Mouse (Mus musculus): ENCODE measurements at regions not wholly inside any gene's neighbourhood (a gene's known extent, or its start where the extent isn't known, plus 50 kb on each side); places are given as distances from the start of the nearest gene placed in this dataset.
A peak's percentile ranks its signal among the peaks of the same experiment; 100 is the strongest.

GRCm38 (mm10) chr7:70424231-70424620 lies 57.7 kb upstream of the Nr2f2 start:
- Histone ChIP-seq H3K27me3 (replicated peaks; ENCODE audit: control insufficient read depth, insufficient read depth, low read length) (no peaks in the 10 kb centered on the region), H3K27ac (ENCODE audit: low read depth, low read length) (no peak overlapping the region), H3K4me2 (ENCODE audit: low read length) (no peak overlapping the region), H3K4me3 (ENCODE audit: low read length) (no peak overlapping the region), H3K4me1 (ENCODE audit: control insufficient read depth, insufficient read depth, low read depth, low read length) (no peaks in the 10 kb centered on the region), H3K9me3 (ENCODE audit: control insufficient read depth, low read length) (no peaks in the 10 kb centered on the region), H3K36me3 (ENCODE audit: control insufficient read depth, insufficient read depth, low read length) (no peaks in the 10 kb centered on the region), H3K9ac (ENCODE audit: low read depth, low read length) (no peak overlapping the region)
- 13% methylated on average over 4 of the region's 4 CpGs for WGBS
- peak; percentile 93 for ATAC-seq

DNA sequence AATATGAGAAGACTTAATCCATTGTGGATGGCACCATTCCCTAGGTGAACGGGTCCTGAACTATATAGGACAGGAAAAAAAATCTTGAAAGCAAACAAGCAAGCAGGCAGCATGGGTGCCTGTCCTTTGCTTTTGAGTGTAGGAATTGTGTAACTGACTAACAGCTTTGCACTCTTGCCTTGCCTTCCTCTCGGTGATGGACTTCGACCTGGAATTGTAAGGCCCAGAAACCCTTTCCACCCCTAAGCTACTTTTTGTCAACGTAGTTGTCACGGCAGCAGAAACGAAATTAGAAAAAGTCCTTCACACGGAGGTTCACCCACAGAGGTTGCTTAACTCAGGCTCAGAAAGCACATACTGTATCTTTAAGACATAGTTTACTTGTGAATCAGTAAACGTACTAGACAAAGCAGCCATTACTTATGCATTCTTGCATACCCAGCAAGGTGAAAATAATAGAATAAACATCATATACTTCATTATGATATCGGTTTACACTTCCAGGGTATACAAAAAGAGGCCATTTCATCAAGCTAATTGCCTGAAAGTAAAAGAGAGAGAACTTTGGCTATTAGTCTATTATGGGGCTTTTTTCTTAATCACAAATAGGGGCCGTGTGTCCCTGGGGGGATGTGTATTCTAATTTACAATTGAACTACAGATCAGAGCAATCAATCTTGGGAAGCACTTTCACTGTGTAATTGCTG lies 57.1 kb upstream of the Nr2f2 start:
- H3K27me3 ChIP-seq (replicated peaks; ENCODE audit: control insufficient read depth, insufficient read depth, low read length), result no peaks in the 10 kb centered on the region
- no peak overlapping the region for H3K4me2 ChIP-seq (ENCODE audit: low read length)
- H3K4me3 ChIP-seq (ENCODE audit: low read length), result no peak overlapping the region
- ATAC-seq, result no peak
- H3K9ac ChIP-seq (ENCODE audit: low read depth, low read length), result no peak overlapping the region
- H3K4me1 ChIP-seq (ENCODE audit: control insufficient read depth, insufficient read depth, low read depth, low read length), result no peaks in the 10 kb centered on the region
- H3K27ac ChIP-seq (ENCODE audit: low read depth, low read length), result no peak overlapping the region
- 39% methylated on average over 10 of the region's 10 CpGs for WGBS
- no peaks in the 10 kb centered on the region for H3K9me3 ChIP-seq (ENCODE audit: control insufficient read depth, low read length)
- no peaks in the 10 kb centered on the region for H3K36me3 ChIP-seq (ENCODE audit: control insufficient read depth, insufficient read depth, low read length)

DNA sequence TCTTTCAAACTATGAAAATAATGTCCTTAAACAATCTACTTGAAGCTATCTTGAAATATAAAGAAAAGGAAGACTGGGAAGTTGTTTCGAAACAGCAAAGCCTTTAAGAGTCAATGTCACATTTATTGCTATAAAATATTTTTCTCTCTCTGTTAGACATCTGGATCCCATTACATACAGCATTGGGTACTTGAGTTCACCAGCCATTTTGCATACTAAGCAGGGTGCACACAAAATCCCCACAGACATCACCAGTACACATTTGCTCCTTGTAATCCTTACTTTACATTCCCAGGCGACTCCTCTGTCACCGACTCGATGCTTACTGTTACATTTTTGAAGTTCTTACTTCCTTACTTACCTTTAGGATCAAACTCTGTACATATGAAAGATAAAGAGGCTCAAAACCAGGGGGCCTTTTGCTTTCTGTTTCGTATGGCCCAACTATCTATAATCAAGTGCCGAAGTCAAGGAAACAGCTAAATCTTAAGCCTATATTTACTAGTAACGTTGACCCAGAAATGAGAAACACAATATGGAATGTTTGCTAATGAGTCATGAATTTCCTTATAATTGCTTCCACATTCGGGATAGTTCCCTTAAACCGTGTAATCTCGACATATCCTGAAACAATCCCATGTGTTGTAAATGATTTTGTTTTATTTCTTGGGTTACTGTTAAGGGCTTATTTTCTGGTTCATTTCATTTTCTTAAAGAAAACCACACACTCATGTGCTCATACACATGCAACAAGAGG lies 49.8 kb upstream of the Nr2f2 start:
- Histone ChIP-seq H3K27me3 (replicated peaks; ENCODE audit: control insufficient read depth, insufficient read depth, low read length) (no peaks in the 10 kb centered on the region), H3K27ac (ENCODE audit: low read depth, low read length) (no peak overlapping the region), H3K9ac (ENCODE audit: low read depth, low read length) (no peak overlapping the region), H3K36me3 (ENCODE audit: control insufficient read depth, insufficient read depth, low read length) (no peaks in the 10 kb centered on the region), H3K4me1 (ENCODE audit: control insufficient read depth, insufficient read depth, low read depth, low read length) (no peaks in the 10 kb centered on the region), H3K4me2 (ENCODE audit: low read length) (no peak overlapping the region), H3K9me3 (ENCODE audit: control insufficient read depth, low read length) (no peaks in the 10 kb centered on the region), H3K4me3 (ENCODE audit: low read length) (no peak overlapping the region)
- ATAC-seq, result no peak
- WGBS, result 86% methylated on average over 10 of the region's 10 CpGs
